Mouse (Mus musculus): ENCODE results near the gene Ftl1. TPM values are rescaled to one million over a fixed set of nuclear protein-coding genes. Genes with fewer than 3 reads are reported as not detected.

The Ftl1 gene
- polyA plus RNA-seq, 1 experiment, result 2,413 TPM

DNA sequence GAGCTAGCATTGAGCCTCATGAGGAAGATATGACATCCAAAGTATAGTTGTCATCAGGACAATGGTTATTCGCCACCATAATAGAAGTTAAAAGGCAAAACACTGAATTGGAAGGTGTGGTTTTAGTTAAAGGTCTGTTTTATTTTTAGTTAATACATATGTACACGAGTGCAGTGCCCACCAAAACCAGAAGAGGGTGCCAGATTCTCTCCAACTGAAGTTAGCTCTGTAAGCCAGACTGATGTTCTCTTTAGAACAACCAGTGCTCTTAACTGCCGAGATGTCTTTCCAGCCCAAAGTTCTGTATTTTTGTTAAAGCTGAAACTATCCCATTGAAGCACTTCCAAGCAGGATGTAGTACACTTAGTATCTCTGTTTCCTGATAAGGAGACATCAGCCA lies 11.2 kb upstream of the Ftl1 start:
- no peak for TF ChIP-seq MYOG (IDR thresholded peaks at IDR 0.05; ENCODE audit: control insufficient read depth in 1 of 3, insufficient read depth in 1 of 3, insufficient read length in 2 of 3, low read depth in 2 of 3)
- TF ChIP-seq TCF3 (IDR thresholded peaks at IDR 0.05; ENCODE audit: insufficient read length, low read depth), result no peak
- Histone ChIP-seq H3K4me2 (ENCODE audit: low read depth) (peak overlapping the region; percentile 26), H3K36me3 (ENCODE audit: control insufficient read depth, insufficient read depth) (no peaks in the 10 kb centered on the region), H3K27me3 (ENCODE audit: control insufficient read depth, insufficient read depth, insufficient read length) (no peaks in the 10 kb centered on the region), H3K4me3 (no peak overlapping the region), H3K79me2 (ENCODE audit: control insufficient read depth, insufficient read depth) (peaks cover 6% of the 10 kb centered on the region), H3ac (ENCODE audit: control insufficient read depth, insufficient read length) (no peak overlapping the region)

DNA sequence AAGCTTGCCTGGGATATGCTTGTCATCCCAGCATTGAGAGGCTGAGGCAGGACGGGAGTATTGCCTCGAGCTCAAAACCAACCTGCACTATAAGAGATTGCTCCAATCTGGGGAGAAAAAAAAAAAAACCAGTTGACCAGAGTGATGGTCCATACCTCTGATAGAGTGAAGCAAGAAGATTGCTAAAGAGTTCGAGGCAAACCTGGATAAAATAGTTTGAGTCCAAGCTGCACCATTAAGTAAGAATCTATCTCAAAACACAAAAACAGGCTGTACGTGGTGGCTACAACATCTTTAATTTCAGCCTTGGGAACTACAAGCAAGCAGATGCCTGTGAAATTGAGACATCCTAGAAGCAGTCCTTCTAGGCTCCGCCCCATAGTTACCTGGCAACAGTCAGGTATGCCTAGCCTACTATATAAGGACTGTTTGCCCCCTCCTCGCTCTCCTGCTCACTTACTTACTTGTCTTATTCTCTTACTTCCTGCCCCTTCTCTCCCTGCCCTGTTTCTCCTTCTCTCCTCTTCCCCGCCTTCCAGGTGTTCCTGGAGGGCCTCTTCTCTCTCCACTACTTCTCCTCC lies 7.5 kb upstream of the Ftl1 start:
- peak overlapping the region; percentile 54 for H3K4me3 ChIP-seq
- TF ChIP-seq SRF (IDR thresholded peaks at IDR 0.05; ENCODE audit: control insufficient read depth, insufficient read length, low read depth) (no peak), E2F4 (IDR thresholded peaks at IDR 0.05; ENCODE audit: insufficient read depth) (no peak), POLR2A (IDR thresholded peaks at IDR 0.05; ENCODE audit: insufficient read length, low read depth) (no peak), POLR2AphosphoS2 (IDR thresholded peaks at IDR 0.05; ENCODE audit: insufficient read length, low read depth) (no peak), MAX (IDR thresholded peaks at IDR 0.05; ENCODE audit: low read depth) (no peak), TCF3 (IDR thresholded peaks at IDR 0.05; ENCODE audit: insufficient read length, low read depth) (no peak), MYOD1 (IDR thresholded peaks at IDR 0.05; ENCODE audit: control insufficient read depth in 1 of 3, insufficient read length in 2 of 3, low read depth in 2 of 3) (no peak), USF1 (IDR thresholded peaks at IDR 0.05; ENCODE audit: low read depth) (no peak)
- H3K4me2 ChIP-seq (ENCODE audit: low read depth), result peak overlapping the region; percentile 88
- peaks cover 28% of the 10 kb centered on the region for H3K79me2 ChIP-seq (ENCODE audit: control insufficient read depth, insufficient read depth)
- H3ac ChIP-seq (ENCODE audit: control insufficient read depth, insufficient read length), result peak overlapping the region; percentile 53
- no peaks in the 10 kb centered on the region for H3K27me3 ChIP-seq (ENCODE audit: control insufficient read depth, insufficient read depth, insufficient read length)
- peaks cover 24% of the 10 kb centered on the region for H3K36me3 ChIP-seq (ENCODE audit: control insufficient read depth, insufficient read depth)

DNA sequence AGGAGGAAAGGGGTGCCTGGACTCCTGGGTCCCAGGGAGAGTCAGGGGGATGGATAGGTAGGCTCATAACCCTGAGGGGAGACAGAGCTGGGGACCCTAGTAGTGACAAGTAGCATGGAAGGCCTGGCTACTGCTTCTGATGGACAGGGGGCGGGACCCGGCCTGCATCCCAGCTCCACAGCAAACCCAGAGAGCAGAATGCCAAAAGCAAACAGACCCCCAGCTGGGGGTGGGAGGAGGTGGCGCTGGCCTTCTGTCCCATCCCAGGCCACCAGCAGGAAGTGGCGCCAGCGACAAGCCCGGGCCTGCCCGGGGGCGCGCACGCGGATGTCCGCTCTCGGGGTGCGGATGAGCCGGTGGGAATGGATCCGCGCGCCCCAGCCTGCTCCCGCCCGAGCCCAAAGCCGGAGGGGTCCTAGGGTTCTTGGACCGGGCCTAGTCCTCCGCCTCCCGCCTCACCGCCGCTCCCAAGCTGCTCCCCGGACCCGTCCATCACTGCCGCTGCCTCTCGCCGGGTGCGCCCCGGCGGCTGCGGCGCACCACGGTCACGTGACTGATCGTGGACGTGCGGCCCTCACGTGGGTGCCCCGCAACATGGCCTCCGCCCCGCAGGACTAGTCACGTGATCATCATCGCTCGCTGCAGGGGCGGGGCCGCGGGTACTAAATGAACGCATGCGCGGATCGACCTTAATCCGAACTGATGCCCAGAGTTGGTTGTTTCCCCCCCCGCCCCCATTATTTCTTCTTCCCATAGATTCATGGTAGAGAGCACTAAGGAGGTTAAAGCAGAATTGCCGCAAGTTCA lies 6.8 kb upstream of the Ftl1 start, which contains the start of gene Bax:
Bax (minus strand) TSS at position 616 of the 807 bp plus-strand sequence.
- peak within 1 kb of the TSS; percentile 53 for H3ac ChIP-seq (ENCODE audit: control insufficient read depth, insufficient read length)
- peak within 1 kb of the TSS; percentile 54 for H3K4me3 ChIP-seq
- H3K79me2 ChIP-seq (ENCODE audit: control insufficient read depth, insufficient read depth), result peaks cover 28% of the 10 kb centered on the region
- no peaks in the 10 kb centered on the region for H3K27me3 ChIP-seq (ENCODE audit: control insufficient read depth, insufficient read depth, insufficient read length)
- H3K36me3 ChIP-seq (ENCODE audit: control insufficient read depth, insufficient read depth), result peaks cover 24% of the 10 kb centered on the region
- H3K4me2 ChIP-seq (ENCODE audit: low read depth), result peak within 1 kb of the TSS; percentile 90
- TF ChIP-seq SRF (IDR thresholded peaks at IDR 0.05; ENCODE audit: control insufficient read depth, insufficient read length, low read depth) (no peak), TCF3 (IDR thresholded peaks at IDR 0.05; ENCODE audit: insufficient read length, low read depth) (no peak), MYOD1 (IDR thresholded peaks at IDR 0.05; ENCODE audit: control insufficient read depth in 1 of 3, insufficient read length in 2 of 3, low read depth in 2 of 3) (peak in 1 of 3 experiments; percentile 19), CEBPB (IDR thresholded peaks at IDR 0.05; ENCODE audit: insufficient read depth, poor library complexity, severe bottlenecking) (no peak), POLR2AphosphoS2 (IDR thresholded peaks at IDR 0.05; ENCODE audit: insufficient read length, low read depth) (peak; percentile 89), MAX (IDR thresholded peaks at IDR 0.05; ENCODE audit: low read depth) (no peak), TCF12 (IDR thresholded peaks at IDR 0.05; ENCODE audit: insufficient read depth, poor library complexity, severe bottlenecking) (no peak), E2F4 (IDR thresholded peaks at IDR 0.05; ENCODE audit: insufficient read depth) (no peak), USF1 (IDR thresholded peaks at IDR 0.05; ENCODE audit: low read depth) (peak; percentile 98), REST (IDR thresholded peaks at IDR 0.05; ENCODE audit: insufficient read depth, insufficient read length) (no peak), POLR2A (IDR thresholded peaks at IDR 0.05; ENCODE audit: insufficient read length, low read depth) (peak; percentile 91), MYOG (IDR thresholded peaks at IDR 0.05; ENCODE audit: control insufficient read depth in 1 of 3, insufficient read depth in 1 of 3, insufficient read length in 2 of 3, low read depth in 2 of 3) (peak in 1 of 3 experiments; percentile 29)

DNA sequence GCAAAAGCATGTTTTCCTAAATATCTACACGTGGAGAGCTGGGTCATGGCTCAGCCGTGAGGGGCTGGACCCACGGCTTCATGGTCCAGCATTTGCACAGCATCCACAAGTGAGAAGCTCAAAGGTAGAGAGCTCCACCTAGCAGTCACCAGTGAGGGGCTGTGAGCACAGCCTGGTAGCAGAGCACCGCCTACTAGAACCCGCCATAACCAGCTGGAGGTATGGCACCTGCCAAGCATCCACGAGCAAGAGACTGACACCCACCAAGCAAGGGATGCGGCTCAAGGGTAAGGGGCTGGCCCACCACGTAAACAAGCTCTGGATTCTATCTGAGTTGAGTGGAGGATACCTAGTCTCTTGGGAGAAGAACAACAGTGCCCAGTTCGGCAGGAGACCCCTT lies 5.9 kb upstream of the Ftl1 start:
- TF ChIP-seq TCF3 (IDR thresholded peaks at IDR 0.05; ENCODE audit: insufficient read length, low read depth), result no peak
- no peak for TF ChIP-seq MYOG (IDR thresholded peaks at IDR 0.05; ENCODE audit: control insufficient read depth in 1 of 3, insufficient read depth in 1 of 3, insufficient read length in 2 of 3, low read depth in 2 of 3)
- TF ChIP-seq CEBPB (IDR thresholded peaks at IDR 0.05; ENCODE audit: insufficient read depth, poor library complexity, severe bottlenecking), result no peak
- TF ChIP-seq TCF12 (IDR thresholded peaks at IDR 0.05; ENCODE audit: insufficient read depth, poor library complexity, severe bottlenecking), result no peak

DNA sequence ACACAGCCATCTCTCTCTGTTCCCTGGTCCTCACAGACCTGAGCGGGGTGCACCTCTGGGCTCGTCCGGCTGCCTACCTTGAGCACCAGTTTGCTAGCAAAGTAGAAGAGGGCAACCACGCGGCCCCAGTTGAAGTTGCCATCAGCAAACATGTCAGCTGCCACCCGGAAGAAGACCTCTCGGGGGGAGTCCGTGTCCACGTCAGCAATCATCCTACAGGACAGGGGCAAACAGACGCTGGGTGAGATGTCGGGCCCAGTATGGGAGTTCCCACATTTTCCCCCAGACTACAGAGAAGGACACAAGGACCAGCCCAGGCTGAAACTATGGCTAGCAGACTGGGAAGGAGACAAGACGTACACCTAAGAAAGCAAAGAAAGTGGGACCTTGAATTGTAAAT lies 5.4 kb upstream of the Ftl1 start:
- Histone ChIP-seq H3K36me3 (ENCODE audit: control insufficient read depth, insufficient read depth) (peaks cover 24% of the 10 kb centered on the region), H3K4me3 (peak overlapping the region; percentile 54), H3K27me3 (ENCODE audit: control insufficient read depth, insufficient read depth, insufficient read length) (no peaks in the 10 kb centered on the region), H3K4me2 (ENCODE audit: low read depth) (peak overlapping the region; percentile 90), H3ac (ENCODE audit: control insufficient read depth, insufficient read length) (no peak overlapping the region), H3K79me2 (ENCODE audit: control insufficient read depth, insufficient read depth) (peaks cover 32% of the 10 kb centered on the region)
- TF ChIP-seq POLR2A (IDR thresholded peaks at IDR 0.05; ENCODE audit: insufficient read length, low read depth), result no peak
- TF ChIP-seq CEBPB (IDR thresholded peaks at IDR 0.05; ENCODE audit: insufficient read depth, poor library complexity, severe bottlenecking), result no peak
- no peak for TF ChIP-seq MYOD1 (IDR thresholded peaks at IDR 0.05; ENCODE audit: control insufficient read depth in 1 of 3, insufficient read length in 2 of 3, low read depth in 2 of 3)
- no peak for TF ChIP-seq MYOG (IDR thresholded peaks at IDR 0.05; ENCODE audit: control insufficient read depth in 1 of 3, insufficient read depth in 1 of 3, insufficient read length in 2 of 3, low read depth in 2 of 3)
- no peak for TF ChIP-seq E2F4 (IDR thresholded peaks at IDR 0.05; ENCODE audit: insufficient read depth)
- TF ChIP-seq SRF (IDR thresholded peaks at IDR 0.05; ENCODE audit: control insufficient read depth, insufficient read length, low read depth), result no peak
- TF ChIP-seq TCF3 (IDR thresholded peaks at IDR 0.05; ENCODE audit: insufficient read length, low read depth), result no peak
- TF ChIP-seq USF1 (IDR thresholded peaks at IDR 0.05; ENCODE audit: low read depth), result no peak
- TF ChIP-seq TCF12 (IDR thresholded peaks at IDR 0.05; ENCODE audit: insufficient read depth, poor library complexity, severe bottlenecking), result no peak
- TF ChIP-seq MAX (IDR thresholded peaks at IDR 0.05; ENCODE audit: low read depth), result no peak

More for the DNA sequence above, 5.9 kb upstream of the Ftl1 start:
- Histone ChIP-seq H3K79me2 (ENCODE audit: control insufficient read depth, insufficient read depth) (peaks cover 28% of the 10 kb centered on the region), H3K4me3 (peak overlapping the region; percentile 54), H3K27me3 (ENCODE audit: control insufficient read depth, insufficient read depth, insufficient read length) (no peaks in the 10 kb centered on the region), H3K36me3 (ENCODE audit: control insufficient read depth, insufficient read depth) (peaks cover 24% of the 10 kb centered on the region), H3K4me2 (ENCODE audit: low read depth) (peak overlapping the region; percentile 90), H3ac (ENCODE audit: control insufficient read depth, insufficient read length) (peak overlapping the region; percentile 53)

Data from myocyte (in vitro differentiated cells).